Mouse (Mus musculus): ENCODE measurements around the gene Adamts2. TPM values are rescaled to one million over a fixed set of nuclear protein-coding genes. Genes with fewer than 3 reads are reported as not detected.

Gene Adamts2
- polyA plus RNA-seq, 1 experiment from 2014 or later, result 0.46 TPM

DNA sequence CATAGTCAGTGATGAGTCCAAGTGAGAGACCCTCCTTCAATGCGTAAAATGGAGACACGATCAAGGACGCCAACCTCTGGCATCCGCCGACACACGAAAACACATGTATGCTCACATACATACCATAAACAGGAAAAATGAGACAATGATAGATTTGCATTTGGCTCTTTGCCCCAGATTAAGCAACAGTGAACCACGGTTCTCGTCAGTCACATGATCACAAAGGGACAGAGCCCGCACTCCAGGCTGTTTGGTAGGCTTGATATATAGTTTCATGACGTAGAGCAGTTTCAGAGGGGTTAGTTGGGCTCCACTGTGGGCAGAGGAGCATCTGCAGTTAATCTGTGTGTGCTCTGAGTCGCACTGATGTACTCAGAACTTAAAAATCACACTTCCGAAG, 98.1 kb downstream of the Adamts2 start:
- no peak for DNase-seq (ENCODE audit: low spot score)
- H3K4me3 ChIP-seq, result no peak overlapping the region
- no peak overlapping the region for H3K27ac ChIP-seq
- H3K36me3 ChIP-seq, result no peaks in the 10 kb centered on the region
- WGBS, result 89% methylated on average over 12 of the region's 12 CpGs
- no peaks in the 10 kb centered on the region for H3K4me1 ChIP-seq
- H3K9me3 ChIP-seq (replicated peaks), result no peaks in the 10 kb centered on the region
- H3K27me3 ChIP-seq (ENCODE audit: low read depth, poor library complexity, severe bottlenecking), result peaks cover 7% of the 10 kb centered on the region; the same call in 1 of the 2 replicates

GRCm38 (mm10) chr11:50700496-50700895, 98.6 kb downstream of the Adamts2 start:
- no peak for DNase-seq (ENCODE audit: low spot score)
- H3K4me3 ChIP-seq, result no peak overlapping the region
- H3K4me1 ChIP-seq, result no peaks in the 10 kb centered on the region
- H3K27me3 ChIP-seq (ENCODE audit: low read depth, poor library complexity, severe bottlenecking), result peaks cover 7% of the 10 kb centered on the region; the same call in 1 of the 2 replicates
- H3K9me3 ChIP-seq (replicated peaks), result no peaks in the 10 kb centered on the region
- H3K36me3 ChIP-seq, result no peaks in the 10 kb centered on the region
- 91% methylated on average over 8 of the region's 8 CpGs for WGBS
- H3K27ac ChIP-seq, result no peak overlapping the region

DNA sequence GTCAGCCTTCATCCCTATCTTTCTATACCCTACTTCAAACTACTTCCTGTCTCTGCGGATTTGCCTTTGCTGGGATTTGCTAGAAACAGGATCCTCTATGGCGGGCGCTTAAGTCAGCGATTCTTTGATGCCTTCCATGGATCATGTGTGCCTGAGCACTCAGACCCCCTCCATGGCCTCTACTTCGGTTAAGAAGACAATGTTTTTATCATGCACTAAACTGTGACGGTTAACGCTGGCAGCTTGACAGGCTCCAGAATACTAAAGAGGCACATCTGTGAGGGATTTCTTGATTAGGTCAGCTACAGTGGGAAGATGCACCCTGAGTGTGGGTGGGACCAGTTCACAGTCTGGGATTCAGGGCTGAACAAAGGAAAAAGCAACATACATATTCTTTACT, 101.5 kb downstream of the Adamts2 start:
- Histone ChIP-seq H3K36me3 (no peaks in the 10 kb centered on the region), H3K27me3 (ENCODE audit: low read depth, poor library complexity, severe bottlenecking) (peaks cover 7% of the 10 kb centered on the region; the same call in 1 of the 2 replicates), H3K4me1 (no peaks in the 10 kb centered on the region), H3K9me3 (replicated peaks) (no peaks in the 10 kb centered on the region), H3K27ac (no peak overlapping the region), H3K4me3 (no peak overlapping the region)
- DNase-seq (ENCODE audit: low spot score), result no peak
- 85% methylated on average over 7 of the region's 7 CpGs for WGBS

DNA sequence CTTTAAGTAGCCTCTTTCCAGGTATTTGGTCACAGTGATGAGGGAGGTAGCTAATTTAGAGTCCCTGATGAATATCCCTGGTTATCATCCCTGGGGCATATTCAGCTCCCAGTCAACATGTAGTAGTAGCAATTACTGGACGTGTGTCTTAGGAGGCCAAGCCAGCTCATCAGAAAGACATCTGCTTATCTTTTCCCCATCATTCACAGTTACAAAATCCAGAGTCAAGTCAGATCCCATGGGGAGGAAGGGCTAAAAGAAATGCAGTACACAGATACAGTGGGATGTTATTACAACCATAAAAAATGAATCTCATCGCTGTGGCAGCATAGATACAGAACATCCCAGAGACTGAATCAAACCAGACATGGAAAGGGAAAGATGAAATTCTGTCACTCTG, 102.6 kb downstream of the Adamts2 start:
- DNase-seq (ENCODE audit: low spot score), result no peak
- Histone ChIP-seq H3K27ac (no peak overlapping the region), H3K9me3 (replicated peaks) (no peaks in the 10 kb centered on the region), H3K27me3 (ENCODE audit: low read depth, poor library complexity, severe bottlenecking) (peaks cover 7% of the 10 kb centered on the region; the same call in 1 of the 2 replicates), H3K4me3 (no peak overlapping the region), H3K36me3 (no peaks in the 10 kb centered on the region), H3K4me1 (no peaks in the 10 kb centered on the region)
- 79% methylated on average over 2 of the region's 2 CpGs for WGBS

DNA sequence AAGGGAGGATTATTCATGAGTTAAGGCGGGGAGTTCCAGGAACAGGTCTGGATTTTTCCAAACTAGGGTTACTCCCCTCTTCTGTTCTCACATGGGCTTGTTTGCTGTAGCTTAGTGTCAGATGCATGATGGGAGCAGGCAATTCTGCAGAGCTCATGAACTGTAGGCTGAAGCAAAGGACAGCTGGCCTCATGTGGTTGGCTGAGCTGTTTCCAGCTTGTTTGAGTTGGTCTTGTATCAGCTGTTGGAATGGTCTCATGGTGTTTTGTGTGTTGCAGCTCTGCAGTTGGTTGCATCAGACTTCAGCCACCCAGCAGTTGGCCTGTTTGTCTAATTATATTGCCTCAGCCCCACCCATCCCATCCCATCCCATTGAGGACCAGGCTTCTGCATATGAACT, 105.4 kb downstream of the Adamts2 start:
- WGBS, result 92% methylated on average over 1 of the region's 1 CpGs
- H3K27me3 ChIP-seq (ENCODE audit: low read depth, poor library complexity, severe bottlenecking), result peaks cover 7% of the 10 kb centered on the region; the same call in 1 of the 2 replicates
- no peak overlapping the region for H3K4me3 ChIP-seq
- H3K27ac ChIP-seq, result no peak overlapping the region
- H3K4me1 ChIP-seq, result no peaks in the 10 kb centered on the region
- no peaks in the 10 kb centered on the region for H3K9me3 ChIP-seq (replicated peaks)
- no peaks in the 10 kb centered on the region for H3K36me3 ChIP-seq
- DNase-seq (ENCODE audit: low spot score), result no peak

DNA sequence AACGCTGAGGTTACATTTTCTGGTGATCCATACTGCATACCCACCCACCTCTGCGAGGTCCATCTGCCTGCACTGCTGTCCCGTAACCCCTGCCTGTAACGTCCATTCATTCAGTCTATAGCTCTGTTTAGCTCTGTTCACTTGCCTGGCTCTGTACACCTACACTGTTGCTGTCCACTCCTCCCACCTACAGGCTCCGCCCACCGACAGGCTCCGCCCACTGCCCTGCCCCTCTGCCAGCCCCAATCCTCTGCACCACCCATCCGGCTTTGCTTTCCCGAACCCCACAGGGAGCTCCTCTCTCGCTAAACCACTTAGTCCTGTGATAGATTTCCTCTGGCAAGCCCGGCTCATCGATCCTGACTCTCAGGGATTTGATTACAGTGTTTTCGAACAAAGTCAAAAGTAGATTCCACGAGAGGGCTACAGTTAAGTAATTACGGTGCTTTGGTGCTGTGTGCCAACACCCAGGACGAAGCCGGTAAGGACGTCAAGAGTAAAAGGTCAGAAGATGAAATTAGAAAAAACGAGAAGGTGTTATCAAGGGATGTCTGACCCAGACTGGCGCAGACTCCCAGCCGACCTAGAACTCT, 111.8 kb downstream of the Adamts2 start:
- H3K27ac ChIP-seq, result no peak overlapping the region
- no peaks in the 10 kb centered on the region for H3K36me3 ChIP-seq
- H3K4me3 ChIP-seq, result peak overlapping the region; percentile 32; the same call in 1 of the 2 replicates
- H3K9me3 ChIP-seq (replicated peaks), result no peaks in the 10 kb centered on the region
- peaks cover 6% of the 10 kb centered on the region; the same call in 1 of the 2 replicates for H3K27me3 ChIP-seq (ENCODE audit: low read depth, poor library complexity, severe bottlenecking)
- H3K4me1 ChIP-seq, result peaks cover 34% of the 10 kb centered on the region
- DNase-seq (ENCODE audit: low spot score), result peak; percentile 53
- 36% methylated on average over 21 of the region's 21 CpGs for WGBS

DNA sequence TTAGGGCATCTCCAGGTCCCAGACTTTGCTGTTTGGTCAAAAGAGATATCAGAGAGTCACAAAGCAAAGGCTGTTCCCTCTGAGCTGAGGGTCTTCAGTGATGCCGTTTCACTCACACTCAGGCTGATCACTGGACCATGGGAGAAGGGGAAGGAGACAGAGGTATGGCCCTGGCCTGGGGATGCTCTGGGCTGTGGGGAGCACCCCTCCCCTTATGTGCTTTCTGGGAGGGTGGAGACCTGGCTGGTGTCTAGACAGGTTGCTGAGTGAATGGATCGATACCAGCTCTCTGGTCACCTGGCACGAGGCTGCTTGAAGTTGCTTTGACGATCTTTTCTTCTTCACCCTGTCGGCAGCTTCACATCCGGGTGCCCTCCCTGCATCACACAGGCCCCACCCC, 113.2 kb downstream of the Adamts2 start:
- 59% methylated on average over 6 of the region's 6 CpGs for WGBS
- Histone ChIP-seq H3K4me3 (no peak overlapping the region), H3K9me3 (replicated peaks) (no peaks in the 10 kb centered on the region), H3K36me3 (no peaks in the 10 kb centered on the region), H3K27ac (peak overlapping the region; percentile 36; the same call in 1 of the 2 replicates), H3K4me1 (peaks cover 46% of the 10 kb centered on the region), H3K27me3 (ENCODE audit: low read depth, poor library complexity, severe bottlenecking) (peaks cover 6% of the 10 kb centered on the region; the same call in 1 of the 2 replicates)
- DNase-seq (ENCODE audit: low spot score), result no peak

DNA sequence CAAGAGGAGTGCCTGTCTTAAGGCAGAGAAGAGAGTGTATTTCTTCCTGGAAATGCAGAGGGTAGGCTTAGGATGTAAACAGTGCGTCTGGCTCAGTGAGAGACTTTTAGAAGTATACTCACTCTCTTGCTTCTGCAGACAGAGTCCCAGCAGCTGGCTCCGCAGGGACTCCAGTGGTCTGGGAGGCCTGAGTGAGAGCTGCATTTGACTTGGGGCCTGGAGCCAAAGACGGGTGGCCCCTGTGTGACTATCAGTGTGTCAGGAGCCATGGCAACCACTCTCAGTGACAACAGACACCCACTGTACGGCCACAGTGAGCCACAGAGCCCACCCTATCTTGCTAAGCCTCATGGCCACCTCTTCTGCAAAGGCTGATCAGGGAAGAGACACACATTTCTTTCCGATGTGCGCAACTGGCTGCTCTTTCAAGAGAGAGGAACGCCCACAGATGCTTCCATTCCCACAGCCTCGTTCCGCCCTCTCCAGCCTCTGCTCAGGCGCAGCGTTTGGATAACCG, 115.6 kb downstream of the Adamts2 start:
- Histone ChIP-seq H3K4me1 (peaks cover 52% of the 10 kb centered on the region), H3K9me3 (replicated peaks) (no peaks in the 10 kb centered on the region), H3K4me3 (no peak overlapping the region), H3K36me3 (no peaks in the 10 kb centered on the region), H3K27me3 (ENCODE audit: low read depth, poor library complexity, severe bottlenecking) (peaks cover 6% of the 10 kb centered on the region; the same call in 1 of the 2 replicates), H3K27ac (peak overlapping the region; percentile 27; the same call in 1 of the 2 replicates)
- WGBS, result 78% methylated on average over 12 of the region's 12 CpGs
- no peak for DNase-seq (ENCODE audit: low spot score)

DNA sequence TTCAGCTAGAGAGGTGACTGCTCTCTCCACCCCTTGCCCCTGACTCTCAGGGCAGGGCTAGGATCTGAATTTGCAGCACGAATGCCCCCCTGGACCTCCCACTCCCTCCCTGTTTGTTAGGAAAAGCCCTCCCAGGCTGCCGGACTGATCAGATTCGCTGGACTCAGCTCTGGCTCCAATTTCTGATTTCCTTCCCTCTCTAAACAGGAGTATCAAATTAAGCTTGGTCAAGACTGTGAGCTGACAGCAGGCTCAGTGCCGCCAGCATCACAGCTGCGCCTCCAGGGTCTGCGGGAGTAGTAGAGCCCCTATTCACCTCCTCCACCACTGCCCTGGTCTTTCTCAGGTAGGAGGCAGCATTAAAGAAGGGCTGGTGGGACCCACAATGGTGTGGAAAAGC, 117.0 kb downstream of the Adamts2 start:
- Histone ChIP-seq H3K4me3 (peak overlapping the region; percentile 27), H3K27ac (peak overlapping the region; percentile 66), H3K27me3 (ENCODE audit: low read depth, poor library complexity, severe bottlenecking) (peaks cover 6% of the 10 kb centered on the region; the same call in 1 of the 2 replicates), H3K36me3 (no peaks in the 10 kb centered on the region), H3K9me3 (replicated peaks) (no peaks in the 10 kb centered on the region), H3K4me1 (peaks cover 45% of the 10 kb centered on the region)
- DNase-seq (ENCODE audit: low spot score), result peak; percentile 48
- 25% methylated on average over 6 of the region's 6 CpGs for WGBS

DNA sequence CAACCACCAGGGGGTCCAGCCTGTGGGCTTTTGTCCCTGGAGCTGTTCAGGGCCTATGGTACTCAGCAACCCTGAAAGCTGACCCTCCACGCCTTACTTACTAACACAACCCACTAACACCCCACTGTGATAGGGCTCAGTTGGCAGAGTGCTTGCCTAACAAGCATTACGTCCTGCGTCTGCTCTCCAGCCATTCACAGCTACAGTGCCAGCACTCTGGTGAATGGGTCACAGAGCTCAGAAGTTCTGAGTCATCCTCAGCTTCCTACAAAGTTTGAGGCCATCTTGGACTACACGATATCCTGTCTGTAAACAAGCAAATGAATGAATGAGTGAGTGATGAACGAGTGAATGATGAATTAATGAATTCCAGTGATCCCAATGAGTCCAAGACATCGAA, 118.5 kb downstream of the Adamts2 start:
- no peaks in the 10 kb centered on the region for H3K36me3 ChIP-seq
- 78% methylated on average over 6 of the region's 6 CpGs for WGBS
- no peak overlapping the region for H3K4me3 ChIP-seq
- no peaks in the 10 kb centered on the region for H3K9me3 ChIP-seq (replicated peaks)
- H3K27me3 ChIP-seq (ENCODE audit: low read depth, poor library complexity, severe bottlenecking), result no peaks in the 10 kb centered on the region
- peaks cover 39% of the 10 kb centered on the region for H3K4me1 ChIP-seq
- no peak for DNase-seq (ENCODE audit: low spot score)
- no peak overlapping the region for H3K27ac ChIP-seq

GRCm38 (mm10) chr11:50720856-50721550, 119.1 kb downstream of the Adamts2 start:
- H3K27ac ChIP-seq, result no peak overlapping the region
- no peak overlapping the region for H3K4me3 ChIP-seq
- no peak for DNase-seq (ENCODE audit: low spot score)
- H3K27me3 ChIP-seq (ENCODE audit: low read depth, poor library complexity, severe bottlenecking), result no peaks in the 10 kb centered on the region
- H3K9me3 ChIP-seq (replicated peaks), result no peaks in the 10 kb centered on the region
- no peaks in the 10 kb centered on the region for H3K36me3 ChIP-seq
- WGBS, result 60% methylated on average over 12 of the region's 12 CpGs
- H3K4me1 ChIP-seq, result peaks cover 36% of the 10 kb centered on the region

- 81% methylated on average over 4 of the region's 4 CpGs for WGBS
- Histone ChIP-seq H3K9me3 (replicated peaks) (no peaks in the 10 kb centered on the region), H3K36me3 (no peaks in the 10 kb centered on the region)
Observed at GRCm38 (mm10) chr11:50725595-50725994, 123.7 kb downstream of the Adamts2 start.

DNA sequence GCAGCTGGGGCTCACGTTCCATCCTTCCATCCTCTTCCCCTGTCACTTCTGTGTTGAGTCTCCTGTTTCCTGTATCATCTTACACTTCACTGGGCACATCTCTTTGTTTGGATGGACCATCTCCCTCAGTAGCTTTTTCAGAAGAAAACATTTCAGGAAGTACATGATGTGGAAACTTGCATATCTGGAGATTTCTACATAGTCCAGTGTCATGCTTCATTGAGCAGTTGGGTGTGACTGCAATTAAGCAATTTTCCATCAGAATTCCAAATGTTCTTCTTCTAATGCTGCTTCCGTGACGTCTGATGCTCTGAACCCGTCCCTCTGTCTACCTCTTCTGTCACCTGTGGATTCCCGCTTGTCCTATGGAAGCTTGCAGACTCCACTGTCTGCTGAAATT, 124.2 kb downstream of the Adamts2 start:
- no peak overlapping the region for H3K27ac ChIP-seq
- 82% methylated on average over 5 of the region's 5 CpGs for WGBS
- no peaks in the 10 kb centered on the region for H3K4me1 ChIP-seq
- no peak overlapping the region for H3K4me3 ChIP-seq
- H3K27me3 ChIP-seq (ENCODE audit: low read depth, poor library complexity, severe bottlenecking), result no peaks in the 10 kb centered on the region
- no peaks in the 10 kb centered on the region for H3K36me3 ChIP-seq
- H3K9me3 ChIP-seq (replicated peaks), result no peaks in the 10 kb centered on the region
- DNase-seq (ENCODE audit: low spot score), result no peak

More at GRCm38 (mm10) chr11:50725595-50725994, 123.7 kb downstream of the Adamts2 start:
- no peak overlapping the region for H3K27ac ChIP-seq
- DNase-seq (ENCODE audit: low spot score), result no peak
- no peak overlapping the region for H3K4me3 ChIP-seq
- no peaks in the 10 kb centered on the region for H3K27me3 ChIP-seq (ENCODE audit: low read depth, poor library complexity, severe bottlenecking)
- H3K4me1 ChIP-seq, result peaks cover 4% of the 10 kb centered on the region

All from limb, embryonic 10.5 days (tissue).